Mouse (Mus musculus): ENCODE results near the gene Mlx. TPM values are rescaled to one million over a fixed set of nuclear protein-coding genes. Genes with fewer than 3 reads are reported as not detected.

Gene Mlx
- polyA plus RNA-seq, 1 experiment from 2014 or later, result 36.3 TPM

- no peak for ATAC-seq (ENCODE audit: extremely low read depth, insufficient number of reproducible peaks, low FRiP score, low TSS enrichment)
- H3K4me3 ChIP-seq, result peak overlapping the region; percentile 36
- peak overlapping the region; percentile 67 for H3K4me2 ChIP-seq
- peaks cover 68% of the 10 kb centered on the region for H3K4me1 ChIP-seq
- 19% methylated on average over 18 of the region's 18 CpGs for WGBS
- H3K9me3 ChIP-seq, result no peaks in the 10 kb centered on the region
- H3K27ac ChIP-seq (replicated peaks), result peak overlapping the region; percentile 1
- 0 out of 2 replicates have a peak, but pooled peaks cover 2% of the 10 kb centered on the region for H3K27me3 ChIP-seq (replicated peaks)
- peaks cover 9% of the 10 kb centered on the region for H3K36me3 ChIP-seq
- H3K9ac ChIP-seq, result peak overlapping the region; percentile 53
Measured at GRCm38 (mm10) chr11:101066549-101067412, 20.3 kb upstream of the Mlx start.

GRCm38 (mm10) chr11:101069391-101070188 lies 17.5 kb upstream of the Mlx start, which contains the start of gene Naglu:
Naglu (plus strand) TSS chr11:101070012.
- H3K9ac ChIP-seq, result peak within 1 kb of the TSS; percentile 89
- peak; percentile 67 for ATAC-seq (ENCODE audit: extremely low read depth, insufficient number of reproducible peaks, low FRiP score, low TSS enrichment)
- H3K4me2 ChIP-seq, result peak within 1 kb of the TSS; percentile 85
- H3K36me3 ChIP-seq, result peaks cover 5% of the 10 kb centered on the region; the same call in 1 of the 2 replicates
- WGBS, result 4% methylated on average over 35 of the region's 35 CpGs
- 0 out of 2 replicates have a peak within 1 kb of the TSS, but pooled peaks have one; percentile 17 for H3K27ac ChIP-seq (replicated peaks)
- peak within 1 kb of the TSS; percentile 62 for H3K4me3 ChIP-seq
- H3K9me3 ChIP-seq, result no peaks in the 10 kb centered on the region
- peaks cover 40% of the 10 kb centered on the region for H3K4me1 ChIP-seq
- peaks cover 8% of the 10 kb centered on the region for H3K27me3 ChIP-seq (replicated peaks)

DNA sequence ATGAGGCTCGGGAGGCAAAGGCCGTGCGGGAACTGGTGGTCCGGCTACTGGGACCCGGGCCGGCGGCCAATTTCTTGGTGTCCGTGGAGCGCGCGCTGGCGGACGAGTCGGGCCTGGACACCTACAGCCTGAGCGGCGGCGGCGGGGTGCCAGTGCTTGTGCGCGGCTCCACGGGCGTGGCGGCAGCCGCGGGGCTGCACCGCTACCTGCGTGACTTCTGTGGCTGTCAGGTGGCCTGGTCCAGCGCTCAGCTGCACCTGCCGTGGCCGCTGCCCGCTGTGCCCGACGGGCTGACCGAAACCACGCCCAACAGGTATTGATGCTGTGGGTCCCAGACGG lies 16.9 kb upstream of the Mlx start:
- Histone ChIP-seq H3K9me3 (no peaks in the 10 kb centered on the region), H3K9ac (peak overlapping the region; percentile 89), H3K36me3 (peaks cover 5% of the 10 kb centered on the region; the same call in 1 of the 2 replicates), H3K27me3 (replicated peaks) (peaks cover 8% of the 10 kb centered on the region), H3K4me3 (peak overlapping the region; percentile 62), H3K27ac (replicated peaks) (no peak overlapping the region), H3K4me1 (peaks cover 34% of the 10 kb centered on the region), H3K4me2 (peak overlapping the region; percentile 85)
- peak; percentile 26; the same call in 1 of the 2 replicates for ATAC-seq (ENCODE audit: extremely low read depth, insufficient number of reproducible peaks, low FRiP score, low TSS enrichment)
- under 1% methylated on average over 36 of the region's 36 CpGs for WGBS

DNA sequence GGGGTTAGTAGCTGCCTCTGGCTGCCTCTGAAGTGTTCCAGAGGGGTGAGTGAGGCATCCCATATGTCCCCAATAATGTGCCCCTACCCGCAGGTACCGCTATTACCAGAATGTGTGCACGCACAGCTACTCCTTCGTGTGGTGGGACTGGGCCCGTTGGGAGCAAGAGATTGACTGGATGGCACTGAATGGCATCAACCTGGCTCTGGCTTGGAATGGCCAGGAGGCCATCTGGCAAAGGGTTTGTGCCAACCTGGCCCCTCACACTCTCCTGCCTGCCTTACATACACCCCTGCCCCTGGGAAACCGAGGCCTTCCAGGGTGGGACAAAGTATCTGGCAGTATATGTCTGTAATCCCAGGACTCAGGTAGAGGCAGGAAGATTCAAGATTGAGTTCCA lies 16.1 kb upstream of the Mlx start:
- H3K9ac ChIP-seq, result peak overlapping the region; percentile 89
- no peak for ATAC-seq (ENCODE audit: extremely low read depth, insufficient number of reproducible peaks, low FRiP score, low TSS enrichment)
- no peak overlapping the region for H3K27ac ChIP-seq (replicated peaks)
- H3K4me2 ChIP-seq, result peak overlapping the region; percentile 85
- H3K9me3 ChIP-seq, result no peaks in the 10 kb centered on the region
- peak overlapping the region; percentile 62 for H3K4me3 ChIP-seq
- H3K36me3 ChIP-seq, result peaks cover 5% of the 10 kb centered on the region; the same call in 1 of the 2 replicates
- peaks cover 8% of the 10 kb centered on the region for H3K27me3 ChIP-seq (replicated peaks)
- peaks cover 27% of the 10 kb centered on the region for H3K4me1 ChIP-seq
- WGBS, result 67% methylated on average over 6 of the region's 6 CpGs

DNA sequence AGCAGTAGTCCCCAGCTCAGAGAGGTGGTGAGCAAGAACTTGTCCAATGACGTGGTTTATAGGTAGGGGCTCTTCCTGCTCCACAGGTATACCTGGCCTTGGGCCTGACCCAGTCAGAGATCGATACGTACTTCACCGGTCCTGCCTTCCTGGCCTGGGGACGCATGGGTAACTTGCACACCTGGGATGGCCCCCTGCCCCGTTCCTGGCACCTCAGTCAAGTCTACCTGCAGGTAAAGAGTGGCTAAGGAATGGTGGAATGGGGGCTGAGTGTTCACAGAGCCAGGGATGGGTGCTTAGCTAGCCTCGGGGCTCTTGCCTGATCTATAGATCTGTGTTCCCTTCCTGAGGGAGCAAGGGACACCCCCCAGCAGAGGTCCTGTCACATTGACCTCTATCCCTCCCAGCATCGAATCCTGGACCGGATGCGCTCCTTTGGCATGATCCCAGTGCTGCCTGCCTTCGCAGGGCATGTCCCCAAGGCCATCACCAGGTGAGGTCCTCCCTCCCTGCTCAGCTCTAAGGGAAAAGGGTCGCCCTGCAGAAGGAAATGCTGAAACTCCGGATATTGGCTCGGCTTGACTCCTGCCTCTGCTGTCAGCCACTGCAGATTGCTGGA lies 15.2 kb upstream of the Mlx start:
- 68% methylated on average over 14 of the region's 14 CpGs for WGBS
- no peak overlapping the region for H3K4me3 ChIP-seq

GRCm38 (mm10) chr11:101078121-101078520 lies 9.0 kb upstream of the Mlx start, which contains the start of gene Hsd17b1:
Hsd17b1 (plus strand) TSS chr11:101078411.
- Histone ChIP-seq H3K4me1 (peaks cover 20% of the 10 kb centered on the region), H3K9me3 (no peaks in the 10 kb centered on the region), H3K27ac (replicated peaks) (no peak within 1 kb of the TSS), H3K4me2 (no peak within 1 kb of the TSS), H3K9ac (no peak within 1 kb of the TSS), H3K36me3 (peaks cover 11% of the 10 kb centered on the region; the same call in 1 of the 2 replicates), H3K4me3 (no peak within 1 kb of the TSS), H3K27me3 (replicated peaks) (peaks cover 54% of the 10 kb centered on the region)
- no peak for ATAC-seq (ENCODE audit: extremely low read depth, insufficient number of reproducible peaks, low FRiP score, low TSS enrichment)
- WGBS, result 69% methylated on average over 9 of the region's 9 CpGs

More for the DNA sequence above, 15.2 kb upstream of the Mlx start:
- no peaks in the 10 kb centered on the region for H3K9me3 ChIP-seq
- H3K27me3 ChIP-seq (replicated peaks), result peaks cover 17% of the 10 kb centered on the region
- no peak overlapping the region for H3K4me2 ChIP-seq
- no peak overlapping the region for H3K9ac ChIP-seq
- H3K4me1 ChIP-seq, result peaks cover 17% of the 10 kb centered on the region
- no peak for ATAC-seq (ENCODE audit: extremely low read depth, insufficient number of reproducible peaks, low FRiP score, low TSS enrichment)
- no peak overlapping the region for H3K27ac ChIP-seq (replicated peaks)
- H3K36me3 ChIP-seq, result peaks cover 13% of the 10 kb centered on the region; the same call in 1 of the 2 replicates

GRCm38 (mm10) chr11:101079746-101080145 lies 7.3 kb upstream of the Mlx start:
- no peak for ATAC-seq (ENCODE audit: extremely low read depth, insufficient number of reproducible peaks, low FRiP score, low TSS enrichment)
- peak overlapping the region; percentile 35 for H3K4me3 ChIP-seq
- 3% methylated on average over 27 of the region's 27 CpGs for WGBS
- peaks cover 28% of the 10 kb centered on the region for H3K4me1 ChIP-seq
- peak overlapping the region; percentile 57 for H3K4me2 ChIP-seq
- peaks cover 13% of the 10 kb centered on the region; the same call in 1 of the 2 replicates for H3K36me3 ChIP-seq
- H3K27ac ChIP-seq (replicated peaks), result no peak overlapping the region
- H3K9ac ChIP-seq, result peak overlapping the region; percentile 61
- H3K27me3 ChIP-seq (replicated peaks), result peaks cover 54% of the 10 kb centered on the region
- H3K9me3 ChIP-seq, result no peaks in the 10 kb centered on the region

- H3K4me3 ChIP-seq, result no peak overlapping the region
- H3K4me2 ChIP-seq, result no peak overlapping the region
- peaks cover 54% of the 10 kb centered on the region for H3K27me3 ChIP-seq (replicated peaks)
- peaks cover 18% of the 10 kb centered on the region for H3K36me3 ChIP-seq
- WGBS, result 75% methylated on average over 5 of the region's 5 CpGs
- no peaks in the 10 kb centered on the region for H3K9me3 ChIP-seq
- H3K4me1 ChIP-seq, result peaks cover 28% of the 10 kb centered on the region
- ATAC-seq (ENCODE audit: extremely low read depth, insufficient number of reproducible peaks, low FRiP score, low TSS enrichment), result no peak
- no peak overlapping the region for H3K27ac ChIP-seq (replicated peaks)
- H3K9ac ChIP-seq, result no peak overlapping the region
Measured at GRCm38 (mm10) chr11:101080421-101080820, 6.7 kb upstream of the Mlx start.

- Histone ChIP-seq H3K4me2 (peak overlapping the region; percentile 99), H3K4me1 (peaks cover 41% of the 10 kb centered on the region), H3K9me3 (no peaks in the 10 kb centered on the region), H3K36me3 (peaks cover 21% of the 10 kb centered on the region), H3K9ac (peak overlapping the region; percentile 97), H3K27me3 (replicated peaks) (peaks cover 48% of the 10 kb centered on the region), H3K27ac (replicated peaks) (peak overlapping the region; percentile 94), H3K4me3 (peak overlapping the region; percentile 91)
- ATAC-seq (ENCODE audit: extremely low read depth, insufficient number of reproducible peaks, low FRiP score, low TSS enrichment), result no peak
- WGBS, result 6% methylated on average over 10 of the region's 10 CpGs
Measured at GRCm38 (mm10) chr11:101081659-101082058, 5.4 kb upstream of the Mlx start.

GRCm38 (mm10) chr11:101082208-101083082 lies 4.6 kb upstream of the Mlx start, which contains the start of gene Coasy:
Coasy (plus strand) TSS chr11:101082565.
- H3K27ac ChIP-seq (replicated peaks), result peak within 1 kb of the TSS; percentile 94
- peak within 1 kb of the TSS; percentile 97 for H3K9ac ChIP-seq
- H3K4me1 ChIP-seq, result peaks cover 42% of the 10 kb centered on the region
- peaks cover 41% of the 10 kb centered on the region for H3K27me3 ChIP-seq (replicated peaks)
- peak; percentile 84 for ATAC-seq (ENCODE audit: extremely low read depth, insufficient number of reproducible peaks, low FRiP score, low TSS enrichment)
- peak within 1 kb of the TSS; percentile 91 for H3K4me3 ChIP-seq
- under 1% methylated on average over 51 of the region's 51 CpGs for WGBS
- no peaks in the 10 kb centered on the region for H3K9me3 ChIP-seq
- H3K36me3 ChIP-seq, result peaks cover 16% of the 10 kb centered on the region
- peak within 1 kb of the TSS; percentile 99 for H3K4me2 ChIP-seq

All from heart, embryonic 13.5 days (tissue).